Mouse (Mus musculus) embryonic facial prominence, embryonic 13.5 days (tissue): ENCODE data around the gene Kcng4. TPM values are rescaled to one million over a fixed set of nuclear protein-coding genes. Genes with fewer than 3 reads are reported as not detected.

ENCODE experiments used
- ATAC-seq: fragments of 200-750 bp; cut with Nextera tagmentation; 2 replicates; pipeline ENCODE4 v1.8.0; 2017; ENCODE audit warnings: low read depth; ENCODE audit not compliant: insufficient number of reproducible peaks, insufficient read depth, low FRiP score, low TSS enrichment
- H3K27ac ChIP-seq: fragments of 300-500 bp; sonication (generic); 2 replicates; pipeline ENCODE4 v1.5.1; 2015; ENCODE audit warnings: moderate library complexity, mild to moderate bottlenecking, inconsistent platforms
- H3K27me3 ChIP-seq: fragments of 300-500 bp; sonication (generic); 2 replicates; pipeline ENCODE4 v1.6.1; 2015; ENCODE audit warnings: mild to moderate bottlenecking, inconsistent platforms
- H3K36me3 ChIP-seq: fragments of 300-500 bp; sonication (generic); 2 replicates; pipeline ENCODE4 v1.6.1; 2015; ENCODE audit warnings: mild to moderate bottlenecking, inconsistent platforms
- H3K4me1 ChIP-seq: fragments of 300-500 bp; sonication (generic); 2 replicates; pipeline ENCODE4 v1.6.1; 2015; ENCODE audit warnings: inconsistent platforms
- H3K4me2 ChIP-seq: fragments of 300-500 bp; sonication (generic); 2 replicates; pipeline ENCODE4 v1.6.1; 2015; ENCODE audit warnings: moderate library complexity, mild to moderate bottlenecking, inconsistent platforms
- H3K4me3 ChIP-seq: fragments of 300-500 bp; sonication (generic); 2 replicates; pipeline ENCODE4 v1.5.1; 2015; ENCODE audit warnings: mild to moderate bottlenecking, inconsistent platforms
- H3K9ac ChIP-seq: fragments of 300-500 bp; sonication (generic); 2 replicates; pipeline ENCODE4 v1.6.1; 2015; ENCODE audit warnings: mild to moderate bottlenecking, inconsistent platforms
- H3K9me3 ChIP-seq: fragments of 300-500 bp; sonication (generic); 2 replicates; pipeline ENCODE4 v1.6.1; 2016; ENCODE audit warnings: inconsistent platforms
- WGBS: fragments of 180-500 bp; shearing (Covaris S2); methylation state at CpG from one replicate; pipeline ENCODE4 v1.1.7; 2015; ENCODE audit warnings: mixed read lengths; 5-methylcytosine and 5-hydroxymethylcytosine counted together
- polyA plus RNA-seq: library from polyadenylated mRNA; unstranded; fragments of >200 nt; fragmentation: Nextera tagmentation; extraction: Ambion mirVana; gene quantifications from 2 replicates; pipeline ENCODE4 v1.2.1, GENCODE M21; 2015

Kcng4 gene
- polyA plus RNA-seq, 1 experiment from 2014 or later: 0.18 TPM

GRCm38 (mm10) chr8:119604996-119605395 is 30.5 kb downstream of the Kcng4 start, which contains the start of gene Taf1c:
Gene Taf1c, minus strand, starts transcription at chr8:119605222.
- H3K27ac ChIP-seq: peak within 1 kb of the TSS; percentile 40
- H3K36me3 ChIP-seq: peaks cover 29% of the 10 kb centered on the region
- H3K27me3 ChIP-seq: no peaks in the 10 kb centered on the region
- peaks cover 11% of the 10 kb centered on the region for H3K4me1 ChIP-seq
- no peaks in the 10 kb centered on the region for H3K9me3 ChIP-seq
- peak within 1 kb of the TSS; percentile 89 for H3K9ac ChIP-seq
- no peak; the same call in 1 of the 2 replicates for ATAC-seq
- peak within 1 kb of the TSS; percentile 80 for H3K4me3 ChIP-seq
- WGBS: under 1% methylated on average over 23 of the region's 23 CpGs
- peak within 1 kb of the TSS; percentile 91 for H3K4me2 ChIP-seq

GRCm38 (mm10) chr8:119604398-119604803 is 31.1 kb downstream of the Kcng4 start:
- peak overlapping the region; percentile 89 for H3K9ac ChIP-seq
- peak overlapping the region; percentile 28; the same call in 1 of the 2 replicates for H3K27ac ChIP-seq
- peak overlapping the region; percentile 80 for H3K4me3 ChIP-seq

GRCm38 (mm10) chr8:119603771-119604170 is 31.7 kb downstream of the Kcng4 start:
- H3K36me3 ChIP-seq: peaks cover 42% of the 10 kb centered on the region
- no peaks in the 10 kb centered on the region for H3K9me3 ChIP-seq
- peak overlapping the region; percentile 89 for H3K9ac ChIP-seq
- H3K4me2 ChIP-seq: peak overlapping the region; percentile 91
- peaks cover 11% of the 10 kb centered on the region for H3K4me1 ChIP-seq
- no peak overlapping the region for H3K27ac ChIP-seq
- 92% methylated on average over 4 of the region's 4 CpGs for WGBS
- H3K27me3 ChIP-seq: no peaks in the 10 kb centered on the region
- ATAC-seq: no peak
- H3K4me3 ChIP-seq: peak overlapping the region; percentile 80

More at GRCm38 (mm10) chr8:119604398-119604803, 31.1 kb downstream of the Kcng4 start:
- H3K9me3 ChIP-seq: no peaks in the 10 kb centered on the region
- 39% methylated on average over 12 of the region's 12 CpGs for WGBS
- peaks cover 11% of the 10 kb centered on the region for H3K4me1 ChIP-seq
- peaks cover 35% of the 10 kb centered on the region for H3K36me3 ChIP-seq
- peak overlapping the region; percentile 91 for H3K4me2 ChIP-seq
- H3K27me3 ChIP-seq: no peaks in the 10 kb centered on the region
- ATAC-seq: no peak

- WGBS: 84% methylated on average over 7 of the region's 7 CpGs
- Histone ChIP-seq H3K27ac (no peak overlapping the region), H3K9me3 (no peaks in the 10 kb centered on the region), H3K27me3 (no peaks in the 10 kb centered on the region), H3K9ac (no peak overlapping the region), H3K4me3 (no peak overlapping the region), H3K36me3 (peaks cover 7% of the 10 kb centered on the region; the same call in 1 of the 2 replicates), H3K4me1 (peaks cover 7% of the 10 kb centered on the region; the same call in 1 of the 2 replicates), H3K4me2 (no peak overlapping the region)
- no peak for ATAC-seq
Measured at GRCm38 (mm10) chr8:119591456-119591855, 44.0 kb downstream of the Kcng4 start.

- no peak overlapping the region for H3K4me2 ChIP-seq
- ATAC-seq: no peak
- H3K27me3 ChIP-seq: no peaks in the 10 kb centered on the region
- no peak overlapping the region for H3K4me3 ChIP-seq
- WGBS: 82% methylated on average over 14 of the region's 14 CpGs
- no peaks in the 10 kb centered on the region for H3K36me3 ChIP-seq
- no peaks in the 10 kb centered on the region for H3K9me3 ChIP-seq
- H3K4me1 ChIP-seq: peaks cover 13% of the 10 kb centered on the region; the same call in 1 of the 2 replicates
- H3K9ac ChIP-seq: no peak overlapping the region
- H3K27ac ChIP-seq: no peak overlapping the region
Measured at GRCm38 (mm10) chr8:119590348-119590747, 45.1 kb downstream of the Kcng4 start.

- no peak for ATAC-seq
- H3K36me3 ChIP-seq: no peaks in the 10 kb centered on the region
- 15% methylated on average over 10 of the region's 10 CpGs for WGBS
Measured at GRCm38 (mm10) chr8:119588844-119589243, 46.6 kb downstream of the Kcng4 start.

GRCm38 (mm10) chr8:119588321-119588720 is 47.2 kb downstream of the Kcng4 start:
- Histone ChIP-seq H3K27me3 (no peaks in the 10 kb centered on the region), H3K36me3 (no peaks in the 10 kb centered on the region), H3K9me3 (no peaks in the 10 kb centered on the region), H3K27ac (no peak overlapping the region), H3K4me3 (no peak overlapping the region), H3K4me1 (peaks cover 13% of the 10 kb centered on the region; the same call in 1 of the 2 replicates), H3K9ac (no peak overlapping the region), H3K4me2 (no peak overlapping the region)
- ATAC-seq: no peak
- 57% methylated on average over 4 of the region's 4 CpGs for WGBS

More at GRCm38 (mm10) chr8:119588844-119589243, 46.6 kb downstream of the Kcng4 start:
- H3K9me3 ChIP-seq: no peaks in the 10 kb centered on the region
- no peak overlapping the region for H3K4me2 ChIP-seq
- H3K4me1 ChIP-seq: peaks cover 13% of the 10 kb centered on the region; the same call in 1 of the 2 replicates
- H3K27me3 ChIP-seq: no peaks in the 10 kb centered on the region
- H3K9ac ChIP-seq: no peak overlapping the region
- H3K27ac ChIP-seq: no peak overlapping the region
- H3K4me3 ChIP-seq: no peak overlapping the region

- Histone ChIP-seq H3K27ac (no peak overlapping the region), H3K9me3 (no peaks in the 10 kb centered on the region), H3K27me3 (no peaks in the 10 kb centered on the region), H3K4me2 (peak overlapping the region; percentile 65), H3K36me3 (no peaks in the 10 kb centered on the region), H3K4me1 (peaks cover 13% of the 10 kb centered on the region; the same call in 1 of the 2 replicates), H3K4me3 (peak overlapping the region; percentile 38), H3K9ac (peak overlapping the region; percentile 62)
- peak; percentile 56; the same call in 1 of the 2 replicates for ATAC-seq
- WGBS: 12% methylated on average over 23 of the region's 24 CpGs
Measured at GRCm38 (mm10) chr8:119585901-119586300, 49.6 kb downstream of the Kcng4 start.

- 83% methylated on average over 5 of the region's 5 CpGs for WGBS
- Histone ChIP-seq H3K36me3 (no peaks in the 10 kb centered on the region), H3K4me1 (peaks cover 2% of the 10 kb centered on the region; the same call in 1 of the 2 replicates), H3K27me3 (peaks cover 31% of the 10 kb centered on the region), H3K4me2 (no peak overlapping the region), H3K27ac (no peak overlapping the region), H3K9ac (no peak overlapping the region), H3K9me3 (no peaks in the 10 kb centered on the region), H3K4me3 (no peak overlapping the region)
- ATAC-seq: no peak
Measured at GRCm38 (mm10) chr8:119580441-119581161, 54.9 kb downstream of the Kcng4 start.

- ATAC-seq: no peak
- Histone ChIP-seq H3K36me3 (no peaks in the 10 kb centered on the region), H3K4me3 (no peak overlapping the region), H3K4me1 (peaks cover 10% of the 10 kb centered on the region), H3K27ac (no peak overlapping the region), H3K27me3 (peaks cover 33% of the 10 kb centered on the region), H3K4me2 (no peak overlapping the region), H3K9ac (no peak overlapping the region), H3K9me3 (no peaks in the 10 kb centered on the region)
- 44% methylated on average over 13 of the region's 13 CpGs for WGBS
Measured at GRCm38 (mm10) chr8:119579096-119579495, 56.4 kb downstream of the Kcng4 start.

GRCm38 (mm10) chr8:119575366-119575726 is 60.1 kb downstream of the Kcng4 start:
- ATAC-seq: no peak
- Histone ChIP-seq H3K4me1 (peaks cover 26% of the 10 kb centered on the region), H3K4me3 (peak overlapping the region; percentile 71), H3K9me3 (no peaks in the 10 kb centered on the region), H3K4me2 (peak overlapping the region; percentile 99), H3K36me3 (no peaks in the 10 kb centered on the region), H3K9ac (peak overlapping the region; percentile 74), H3K27me3 (peaks cover 40% of the 10 kb centered on the region), H3K27ac (no peak overlapping the region)
- under 1% methylated on average over 16 of the region's 16 CpGs for WGBS
